Mouse (Mus musculus) CH12.LX (cell line): ENCODE data around the gene Zfp827. TPM values are rescaled to one million over a fixed set of nuclear protein-coding genes. Genes with fewer than 3 reads are reported as not detected.

Source experiments
- DNase-seq: peaks from one replicate; pipeline ENCODE4 v3.0.0-alpha.2; 2013; ENCODE audit errors: extremely low read depth
- H3K27ac ChIP-seq: 2 replicates; pipeline ENCODE4 v1.5.1; 2012; ENCODE audit warnings: low read depth, mild to moderate bottlenecking, control low read depth, moderate library complexity; ENCODE audit not compliant: insufficient read depth
- H3K27me3 ChIP-seq: replicated peaks from 2 replicates; pipeline ENCODE3; 2012; ENCODE audit warnings: inconsistent platforms
- H3K36me3 ChIP-seq, 2 experiments: replicated peaks in 1 of 2; 2 replicates each; pipeline versions ENCODE3 to v1.6.1; 2012; ENCODE audit warnings: inconsistent platforms in 1 of 2, low read length in 1 of 2, mild to moderate bottlenecking in 1 of 2, mixed read lengths in 1 of 2, moderate library complexity in 1 of 2; ENCODE audit not compliant: control insufficient read depth in 1 of 2, insufficient read depth in 1 of 2
- H3K4me1 ChIP-seq, 2 experiments: 2 replicates each; pipeline ENCODE4 v1.6.1; 2012; ENCODE audit warnings: inconsistent platforms in 1 of 2, moderate library complexity in 1 of 2; ENCODE audit not compliant: insufficient read depth in 2 of 2, control insufficient read depth in 1 of 2
- H3K4me2 ChIP-seq: 2 replicates; pipeline ENCODE4 v1.6.1; 2012; ENCODE audit warnings: low read depth, mild to moderate bottlenecking, control low read depth; ENCODE audit not compliant: poor library complexity, insufficient read depth, severe bottlenecking
- H3K4me3 ChIP-seq, 3 experiments: fragments of 150-350 bp in 1 of 3; sonication (generic) in 1 of 3; replicated peaks in 1 of 3; 2 replicates each; pipeline versions ENCODE3 to v1.5.1; 2011 to 2012; ENCODE audit warnings: low read depth in 2 of 3, low read length in 2 of 3, mild to moderate bottlenecking in 2 of 3, moderate library complexity in 2 of 3, control low read depth in 1 of 3, improper control_type of control experiment in 1 of 3, inconsistent platforms in 1 of 3, mixed read lengths in 1 of 3; ENCODE audit not compliant: poor library complexity in 1 of 3
- H3K79me2 ChIP-seq: replicated peaks from 2 replicates; pipeline ENCODE4 v1.6.1; 2012; ENCODE audit warnings: mild to moderate bottlenecking, moderate library complexity; ENCODE audit not compliant: control insufficient read depth, poor library complexity, insufficient read depth, severe bottlenecking; ENCODE audit errors: extremely low read depth
- H3K9ac ChIP-seq: 2 replicates; pipeline ENCODE4 v1.6.1; 2012; ENCODE audit warnings: low read depth, mild to moderate bottlenecking, control low read depth, moderate library complexity; ENCODE audit not compliant: insufficient read depth
- H3K9me3 ChIP-seq: replicated peaks from 2 replicates; pipeline ENCODE3; 2012; ENCODE audit warnings: low read length, inconsistent platforms, mixed read lengths
- CHD1 ChIP-seq: IDR thresholded peaks from 2 replicates; pipeline ENCODE4 v1.6.1; 2012; ENCODE audit warnings: low read depth, low read length, improper control_type of control experiment, inconsistent platforms
- CHD2 ChIP-seq: IDR thresholded peaks from 2 replicates; pipeline ENCODE4 v1.6.1; 2011; ENCODE audit warnings: low read length, improper control_type of control experiment
- CTCF ChIP-seq, 2 experiments: IDR thresholded peaks in 1 of 2; conservative IDR thresholded peaks in 1 of 2; 2 replicates each; pipeline ENCODE4 v1.5.1; 2011 to 2012; ENCODE audit warnings: low read depth in 2 of 2, low read length in 2 of 2, improper control_type of control experiment in 1 of 2, inconsistent platforms in 1 of 2, mild to moderate bottlenecking in 1 of 2, moderate library complexity in 1 of 2
- ELF1 ChIP-seq: IDR thresholded peaks from 2 replicates; pipeline ENCODE4 v1.6.1; 2014; ENCODE audit warnings: low read depth, mild to moderate bottlenecking, inconsistent platforms, low read length, improper control_type of control experiment
- ETS1 ChIP-seq: conservative IDR thresholded peaks from 2 replicates; pipeline ENCODE4 v1.6.1; 2012; ENCODE audit warnings: low read depth, mild to moderate bottlenecking, inconsistent platforms, low read length, improper control_type of control experiment, moderate library complexity
- GABPA ChIP-seq: IDR thresholded peaks from 2 replicates; pipeline ENCODE4 v1.6.1; 2012; ENCODE audit warnings: low read depth, low read length, improper control_type of control experiment, inconsistent platforms; ENCODE audit not compliant: insufficient replicate concordance
- JUN ChIP-seq: IDR thresholded peaks from 2 replicates; pipeline ENCODE4 v1.6.1; 2011; ENCODE audit warnings: low read depth, mild to moderate bottlenecking, low read length, improper control_type of control experiment, moderate library complexity; ENCODE audit not compliant: insufficient read depth
- JUND ChIP-seq: conservative IDR thresholded peaks from 2 replicates; pipeline ENCODE4 v1.6.1; 2011; ENCODE audit warnings: low read depth, low read length, improper control_type of control experiment
- MXI1 ChIP-seq: IDR thresholded peaks from 2 replicates; pipeline ENCODE4 v1.6.1; 2011; ENCODE audit warnings: mild to moderate bottlenecking, low read depth, low read length, improper control_type of control experiment
- NRF1 ChIP-seq: IDR thresholded peaks from 2 replicates; pipeline ENCODE4 v1.6.1; 2014; ENCODE audit warnings: low read depth, mild to moderate bottlenecking, inconsistent platforms, low read length, improper control_type of control experiment, moderate library complexity
- PAX5 ChIP-seq: IDR thresholded peaks from 2 replicates; pipeline ENCODE4 v1.6.1; 2012; ENCODE audit warnings: low read length, inconsistent platforms, mixed read lengths
- POLR2A ChIP-seq: IDR thresholded peaks from 2 replicates; pipeline ENCODE4 v1.6.1; 2011; ENCODE audit warnings: low read depth, mild to moderate bottlenecking, improper control_type of control experiment, low read length
- POLR2AphosphoS2 ChIP-seq: IDR thresholded peaks from 2 replicates; pipeline ENCODE4 v1.6.1; 2011; ENCODE audit warnings: low read depth, low read length, improper control_type of control experiment
- RAD21 ChIP-seq: IDR thresholded peaks from 2 replicates; pipeline ENCODE4 v1.6.1; 2011; ENCODE audit warnings: low read depth, mild to moderate bottlenecking, low read length, improper control_type of control experiment, moderate library complexity
- SIN3A ChIP-seq: IDR thresholded peaks from 2 replicates; pipeline ENCODE4 v1.6.1; 2012; ENCODE audit warnings: low read length, improper control_type of control experiment, inconsistent platforms
- TBP ChIP-seq: conservative IDR thresholded peaks from 2 replicates; pipeline ENCODE4 v1.6.1; 2011; ENCODE audit warnings: low read depth, low read length, improper control_type of control experiment
- TCF12 ChIP-seq: IDR thresholded peaks from 2 replicates; pipeline ENCODE4 v1.6.1; 2014; ENCODE audit warnings: low read depth, mild to moderate bottlenecking, inconsistent platforms, low read length, improper control_type of control experiment
- UBTF ChIP-seq: IDR thresholded peaks from 2 replicates; pipeline ENCODE4 v1.6.1; 2012; ENCODE audit warnings: low read depth, mild to moderate bottlenecking, inconsistent platforms, low read length, improper control_type of control experiment, moderate library complexity
- USF1 ChIP-seq: IDR thresholded peaks from 2 replicates; pipeline ENCODE4 v1.6.1; 2014; ENCODE audit warnings: low read depth, mild to moderate bottlenecking, inconsistent platforms, low read length, improper control_type of control experiment
- USF2 ChIP-seq: conservative IDR thresholded peaks from 2 replicates; pipeline ENCODE4 v1.6.1; 2011; ENCODE audit warnings: low read depth, low read length, improper control_type of control experiment
- ZC3H11A ChIP-seq: IDR thresholded peaks from 2 replicates; pipeline ENCODE4 v1.6.1; 2012; ENCODE audit warnings: low read depth, mild to moderate bottlenecking, inconsistent platforms, low read length, improper control_type of control experiment
- ZNF384 ChIP-seq: IDR thresholded peaks from 2 replicates; pipeline ENCODE4 v1.6.1; 2012; ENCODE audit warnings: low read depth, low read length, improper control_type of control experiment, inconsistent platforms
- dilution Hi-C: fragments of 300-500 bp; cut with MboI; formaldehyde crosslinking; loops from 2 replicates; pipeline ENCODE4 v1.14.3; 2020; ENCODE audit warnings: low sequenced_read_pairs; ENCODE audit not compliant: extremely low pct_unique_long_range_greater_than_20kb, extremely low pct_ligation_motif_present
- in situ Hi-C: fragments of 300-500 bp; cut with MboI; formaldehyde crosslinking; loops from 3 replicates; pipeline ENCODE4 v1.14.3; 2019; ENCODE audit warnings: low sequenced_read_pairs, low pct_ligation_motif_present, low pct_unique_long_range_greater_than_20kb, mixed read lengths
- polyA plus RNA-seq: library from polyadenylated mRNA; unstranded; fragments of >175 nt; gene quantifications from 2 replicates; pipeline ENCODE4 v1.2.1, GENCODE M21; 2012; ENCODE audit warnings: low read depth; ENCODE audit not compliant: insufficient read length
- total RNA-seq, 2 experiments: library from RNA; depleted of rRNA; stranded (reverse); fragments of 300-350 nt in 1 of 2; fragments of >200 nt in 1 of 2; gene quantifications; 2 replicates each; pipeline ENCODE4 v1.2.3; 2012 to 2014

Zfp827 gene
- total and polyA plus RNA-seq, 3 experiments = 4.3 to 11.1 (median 7.8) TPM

- H3K27me3 ChIP-seq = no peaks in the 10 kb centered on the region
- DNase-seq = no peak
- no peak overlapping the region for H3K27ac ChIP-seq
- in situ Hi-C loops = no loop called here
- dilution Hi-C loops = no loop called here
- H3K79me2 ChIP-seq = no peaks in the 10 kb centered on the region
- TF ChIP-seq CHD2 = no peak
- TF ChIP-seq POLR2AphosphoS2 = no peak
- TF ChIP-seq TBP = no peak
- TF ChIP-seq, all 38 proteins: peak for 0
- Histone ChIP-seq H3K4me3 (no peak overlapping the region), H3K4me2 (no peak overlapping the region), H3K9me3 (no peaks in the 10 kb centered on the region), H3K9ac (no peak overlapping the region), H3K36me3 (peaks cover 64 to 89% of the 10 kb centered on the region in 2 experiments), H3K4me1 (peaks cover 21 to 22% of the 10 kb centered on the region in 2 experiments)
Observed at GRCm38 (mm10) chr8:79139614-79140013, 111.4 kb downstream of the Zfp827 start.

GRCm38 (mm10) chr8:79140981-79141380 is 112.7 kb downstream of the Zfp827 start:
- in situ Hi-C loops = no loop called here
- Histone ChIP-seq H3K4me1 (peaks cover 34 to 35% of the 10 kb centered on the region in 2 experiments), H3K79me2 (no peaks in the 10 kb centered on the region), H3K4me2 (no peak overlapping the region), H3K36me3 (peaks cover 54 to 88% of the 10 kb centered on the region in 2 experiments), H3K4me3 (no peak overlapping the region), H3K9ac (no peak overlapping the region), H3K9me3 (no peaks in the 10 kb centered on the region), H3K27ac (no peak overlapping the region; the same call in 1 of the 2 replicates), H3K27me3 (no peaks in the 10 kb centered on the region)
- dilution Hi-C loops = no loop called here
- TF ChIP-seq CHD1 (no peak), USF2 (no peak), POLR2A (no peak), ZNF384 (no peak), RAD21 (no peak), USF1 (no peak), PAX5 (no peak)
- no peak for DNase-seq

GRCm38 (mm10) chr8:79141592-79141991 is 113.4 kb downstream of the Zfp827 start:
- H3K36me3 ChIP-seq = peaks cover 48 to 87% of the 10 kb centered on the region in 2 experiments
- H3K4me1 ChIP-seq = peaks cover 39 to 41% of the 10 kb centered on the region in 2 experiments
- no peak overlapping the region for H3K9ac ChIP-seq
- dilution Hi-C loops = no loop called here
- H3K9me3 ChIP-seq = no peaks in the 10 kb centered on the region
- in situ Hi-C loops = no loop called here
- no peaks in the 10 kb centered on the region for H3K79me2 ChIP-seq
- no peak overlapping the region for H3K4me2 ChIP-seq
- TF ChIP-seq ZC3H11A (no peak), ELF1 (no peak), TCF12 (no peak), JUN (no peak), UBTF (no peak), MXI1 (no peak), SIN3A (no peak), POLR2A (no peak), GABPA (no peak), CHD2 (no peak), CTCF (conservative IDR thresholded peaks at IDR 0.05 in 1 of 2, IDR thresholded peaks at IDR 0.05 in 1 of 2; ENCODE audit: low read depth in 2 of 2, low read length in 2 of 2) (no peak), ETS1 (no peak), JUND (no peak), NRF1 (no peak)
- H3K27ac ChIP-seq = no peak overlapping the region
- no peak overlapping the region for H3K4me3 ChIP-seq
- H3K27me3 ChIP-seq = no peaks in the 10 kb centered on the region
- DNase-seq = no peak
